Mouse (Mus musculus) stomach, postnatal 0 days (tissue): ENCODE results near the gene Slc23a4. TPM values are rescaled to one million over a fixed set of nuclear protein-coding genes. Genes with fewer than 3 reads are reported as not detected.
A peak's percentile ranks its signal among the peaks of the same experiment; 100 is the strongest.

Experiments
- ATAC-seq: fragments of 200-750 bp; cut with Nextera tagmentation; 2 replicates; pipeline ENCODE4 v1.8.0; 2017; ENCODE audit not compliant: low FRiP score, low TSS enrichment
- DNase-seq: peaks from one replicate; pipeline ENCODE4 v3.0.0-alpha.2; 2016; ENCODE audit warnings: low spot score
- H3K27ac ChIP-seq: fragments of 300-500 bp; sonication (generic); replicated peaks from 2 replicates; pipeline ENCODE4 v1.5.1; 2014; ENCODE audit warnings: mild to moderate bottlenecking, control low read depth
- H3K27me3 ChIP-seq: fragments of 300-500 bp; sonication (generic); 2 replicates; pipeline ENCODE4 v1.6.1; 2014; ENCODE audit warnings: low read length; ENCODE audit not compliant: control insufficient read depth, insufficient read depth
- H3K36me3 ChIP-seq: fragments of 300-500 bp; sonication (generic); 2 replicates; pipeline ENCODE4 v1.6.1; 2014; ENCODE audit warnings: low read length, mixed read lengths; ENCODE audit not compliant: control insufficient read depth, insufficient read depth
- H3K4me1 ChIP-seq: fragments of 300-500 bp; sonication (generic); replicated peaks from 2 replicates; pipeline ENCODE4 v1.6.1; 2014; ENCODE audit warnings: antibody characterized with exemption; ENCODE audit not compliant: control insufficient read depth, insufficient read depth
- H3K4me2 ChIP-seq: fragments of 300-500 bp; sonication (generic); replicated peaks from 2 replicates; pipeline ENCODE4 v1.6.1; 2014; ENCODE audit warnings: low read depth, mild to moderate bottlenecking, control low read depth, moderate library complexity
- H3K4me3 ChIP-seq: fragments of 300-500 bp; sonication (generic); 2 replicates; pipeline ENCODE4 v1.5.1; 2014; ENCODE audit warnings: low read depth, low read length, control low read depth
- H3K9ac ChIP-seq: fragments of 300-500 bp; sonication (generic); 2 replicates; pipeline ENCODE4 v1.6.1; 2014; ENCODE audit warnings: mild to moderate bottlenecking, low read length, control low read depth, mixed read lengths
- H3K9me3 ChIP-seq: fragments of 300-500 bp; sonication (generic); 2 replicates; pipeline ENCODE4 v1.6.1; 2016; ENCODE audit warnings: low read length; ENCODE audit not compliant: control insufficient read depth
- CTCF ChIP-seq: IDR thresholded peaks from 2 replicates; pipeline ENCODE4 v1.5.1; 2016; ENCODE audit warnings: antibody characterized with exemption, low read depth, mild to moderate bottlenecking, moderate library complexity
- EP300 ChIP-seq: optimal IDR thresholded peaks from 2 replicates; pipeline ENCODE3; 2016; ENCODE audit warnings: antibody characterized with exemption
- WGBS: fragments of 180-500 bp; shearing (Covaris S2); extraction: QIAGEN DNeasy Blood & Tissue Kit; methylation state at CpG from one replicate; pipeline ENCODE4 v1.1.7; 2014; 5-methylcytosine and 5-hydroxymethylcytosine counted together
- polyA plus RNA-seq: library from polyadenylated mRNA; unstranded; fragments of >200 nt; fragmentation: Nextera tagmentation; extraction: Ambion mirVana; gene quantifications from 2 replicates; pipeline ENCODE4 v1.2.1, GENCODE M21; 2015

Slc23a4 gene
- polyA plus RNA-seq, 1 experiment from 2014 or later, result 1.6 TPM

- Histone ChIP-seq H3K27me3 (no peaks in the 10 kb centered on the region), H3K9ac (no peak overlapping the region), H3K4me2 (no peak overlapping the region), H3K4me3 (no peak overlapping the region), H3K4me1 (no peaks in the 10 kb centered on the region), H3K9me3 (no peaks in the 10 kb centered on the region), H3K27ac (no peak overlapping the region), H3K36me3 (no peaks in the 10 kb centered on the region)
- ATAC-seq, result no peak
- 78% methylated on average over 5 of the region's 5 CpGs for WGBS
- DNase-seq, result no peak
- TF ChIP-seq EP300, result no peak
- peak; percentile 40; the same call in 1 of the 2 replicates for TF ChIP-seq CTCF
Measured at GRCm38 (mm10) chr6:34936743-34937142, 51.5 kb downstream of the Slc23a4 start.

- ATAC-seq (no peak), DNase-seq (no peak)
- Histone ChIP-seq H3K4me2 (no peak overlapping the region), H3K4me1 (no peaks in the 10 kb centered on the region), H3K27me3 (no peaks in the 10 kb centered on the region), H3K9ac (no peak overlapping the region), H3K4me3 (no peak overlapping the region), H3K36me3 (no peaks in the 10 kb centered on the region), H3K9me3 (no peaks in the 10 kb centered on the region), H3K27ac (no peak overlapping the region)
- TF ChIP-seq EP300 (no peak), CTCF (no peak)
- WGBS, result 88% methylated on average over 1 of the region's 1 CpGs
Measured at GRCm38 (mm10) chr6:34932633-34933032, 55.6 kb downstream of the Slc23a4 start.

- TF ChIP-seq EP300 (no peak), CTCF (no peak)
- Histone ChIP-seq H3K4me1 (no peaks in the 10 kb centered on the region), H3K9ac (no peak overlapping the region), H3K27ac (no peak overlapping the region), H3K9me3 (no peaks in the 10 kb centered on the region), H3K36me3 (no peaks in the 10 kb centered on the region), H3K4me2 (no peak overlapping the region), H3K27me3 (no peaks in the 10 kb centered on the region), H3K4me3 (no peak overlapping the region)
- DNase-seq (no peak), ATAC-seq (no peak)
- 96% methylated on average over 8 of the region's 8 CpGs for whole genome bisulfite sequencing
Measured at GRCm38 (mm10) chr6:34927594-34927993, 60.6 kb downstream of the Slc23a4 start.

- Histone ChIP-seq H3K4me1 (no peaks in the 10 kb centered on the region), H3K36me3 (no peaks in the 10 kb centered on the region), H3K27me3 (no peaks in the 10 kb centered on the region), H3K4me3 (no peak overlapping the region), H3K4me2 (no peak overlapping the region), H3K27ac (no peak overlapping the region), H3K9me3 (no peaks in the 10 kb centered on the region), H3K9ac (no peak overlapping the region)
- TF ChIP-seq EP300, result no peak
- peak; percentile 91 for TF ChIP-seq CTCF
- DNase-seq, result peak; percentile 76
- ATAC-seq, result peak; percentile 62; the same call in 1 of the 2 replicates
- WGBS, result 40% methylated on average over 4 of the region's 4 CpGs
Measured at GRCm38 (mm10) chr6:34927156-34927555, 61.0 kb downstream of the Slc23a4 start.

GRCm38 (mm10) chr6:34921941-34922340, 66.3 kb downstream of the Slc23a4 start:
- no peak overlapping the region for H3K4me3 ChIP-seq
- no peaks in the 10 kb centered on the region for H3K4me1 ChIP-seq
- H3K9me3 ChIP-seq, result no peaks in the 10 kb centered on the region
- whole genome bisulfite sequencing, result 63% methylated on average over 11 of the region's 14 CpGs
- no peaks in the 10 kb centered on the region for H3K36me3 ChIP-seq
- H3K9ac ChIP-seq, result no peak overlapping the region
- no peaks in the 10 kb centered on the region for H3K27me3 ChIP-seq
- peak; percentile 65 for DNase-seq
- ATAC-seq, result peak; percentile 78
- no peak overlapping the region for H3K4me2 ChIP-seq
- TF ChIP-seq EP300, result no peak
- peak; percentile 92 for TF ChIP-seq CTCF
- no peak overlapping the region for H3K27ac ChIP-seq

- Histone ChIP-seq H3K27me3 (no peaks in the 10 kb centered on the region), H3K4me1 (no peaks in the 10 kb centered on the region), H3K9me3 (no peaks in the 10 kb centered on the region), H3K9ac (no peak overlapping the region), H3K27ac (no peak overlapping the region), H3K36me3 (no peaks in the 10 kb centered on the region), H3K4me3 (no peak overlapping the region), H3K4me2 (no peak overlapping the region)
- ATAC-seq (no peak), DNase-seq (no peak)
- no peak for TF ChIP-seq EP300
- no peak for TF ChIP-seq CTCF
- 90% methylated on average over 12 of the region's 12 CpGs for WGBS
Measured at GRCm38 (mm10) chr6:34920631-34921030, 67.6 kb downstream of the Slc23a4 start.
